Mouse (Mus musculus) stomach, embryonic 15.5 days (tissue): ENCODE data around the gene Rsad1. TPM values are rescaled to one million over a fixed set of nuclear protein-coding genes. Genes with fewer than 3 reads are reported as not detected.
A peak's percentile ranks its signal among the peaks of the same experiment; 100 is the strongest.

Experiments used
- ATAC-seq: fragments of 200-750 bp; cut with Nextera tagmentation; 2 replicates; pipeline ENCODE4 v1.8.0; 2017; ENCODE audit warnings: low read depth, moderate number of reproducible peaks, moderate TSS enrichment; ENCODE audit not compliant: insufficient read depth, low FRiP score
- H3K27ac ChIP-seq: fragments of 300-500 bp; sonication (generic); 2 replicates; pipeline ENCODE4 v1.5.1; 2015; ENCODE audit warnings: mild to moderate bottlenecking, inconsistent platforms
- H3K27me3 ChIP-seq: fragments of 300-500 bp; sonication (generic); replicated peaks from 2 replicates; pipeline ENCODE4 v1.6.1; 2015; ENCODE audit warnings: inconsistent platforms
- H3K36me3 ChIP-seq: fragments of 300-500 bp; sonication (generic); 2 replicates; pipeline ENCODE4 v1.6.1; 2015; ENCODE audit warnings: inconsistent platforms
- H3K4me1 ChIP-seq: fragments of 300-500 bp; sonication (generic); 2 replicates; pipeline ENCODE4 v1.6.1; 2015; ENCODE audit warnings: inconsistent platforms
- H3K4me2 ChIP-seq: fragments of 300-500 bp; sonication (generic); 2 replicates; pipeline ENCODE4 v1.6.1; 2015; ENCODE audit warnings: mild to moderate bottlenecking, inconsistent platforms
- H3K4me3 ChIP-seq: fragments of 300-500 bp; sonication (generic); replicated peaks from 2 replicates; pipeline ENCODE4 v1.5.1; 2015; ENCODE audit warnings: inconsistent platforms
- H3K9ac ChIP-seq: fragments of 300-500 bp; sonication (generic); 2 replicates; pipeline ENCODE4 v1.6.1; 2015; ENCODE audit warnings: inconsistent platforms
- H3K9me3 ChIP-seq: fragments of 300-500 bp; sonication (generic); 2 replicates; pipeline ENCODE4 v1.6.1; 2016; ENCODE audit warnings: inconsistent platforms
- WGBS: fragments of 180-500 bp; shearing (Covaris S2); methylation state at CpG from one replicate; pipeline ENCODE4 v1.1.7; 2015; 5-methylcytosine and 5-hydroxymethylcytosine counted together
- polyA plus RNA-seq: library from polyadenylated mRNA; unstranded; fragments of >200 nt; fragmentation: Nextera tagmentation; extraction: Ambion mirVana; gene quantifications from 2 replicates; pipeline ENCODE4 v1.2.1, GENCODE M21; 2015

The Rsad1 gene
- polyA plus RNA-seq, 1 experiment from 2014 or later: 3.5 TPM

GRCm38 (mm10) chr11:94570612-94571011, 21.6 kb upstream of the Rsad1 start:
- Histone ChIP-seq H3K27ac (peak overlapping the region; percentile 36), H3K4me1 (no peaks in the 10 kb centered on the region; the same call in 1 of the 2 replicates), H3K4me2 (no peak overlapping the region), H3K9ac (no peak overlapping the region), H3K36me3 (no peaks in the 10 kb centered on the region), H3K27me3 (0 out of 2 replicates have a peak, but pooled peaks cover 4% of the 10 kb centered on the region), H3K9me3 (no peaks in the 10 kb centered on the region), H3K4me3 (no peak overlapping the region)
- WGBS: 40% methylated on average over 9 of the region's 9 CpGs
- ATAC-seq: no peak

- 0 out of 2 replicates have a peak, but pooled peaks cover 6% of the 10 kb centered on the region for H3K27me3 ChIP-seq
These were observed 18.3 kb upstream of the Rsad1 start for GRCm38 (mm10) chr11:94567326-94567725.

GRCm38 (mm10) chr11:94566534-94566933, 17.5 kb upstream of the Rsad1 start:
- no peak for ATAC-seq
- no peak overlapping the region for H3K4me3 ChIP-seq
- 0 out of 2 replicates have a peak, but pooled peaks cover 6% of the 10 kb centered on the region for H3K27me3 ChIP-seq
- 66% methylated on average over 6 of the region's 6 CpGs for WGBS
- no peak overlapping the region for H3K27ac ChIP-seq
- peaks cover 3% of the 10 kb centered on the region for H3K4me1 ChIP-seq
- no peaks in the 10 kb centered on the region for H3K36me3 ChIP-seq
- no peak overlapping the region for H3K4me2 ChIP-seq
- no peak overlapping the region for H3K9ac ChIP-seq
- no peaks in the 10 kb centered on the region for H3K9me3 ChIP-seq

More at GRCm38 (mm10) chr11:94567326-94567725, 18.3 kb upstream of the Rsad1 start:
- Histone ChIP-seq H3K4me3 (no peak overlapping the region), H3K4me2 (0 out of 2 replicates have a peak overlapping the region, but pooled peaks have one; percentile 2), H3K27ac (no peak overlapping the region), H3K9me3 (no peaks in the 10 kb centered on the region), H3K4me1 (peaks cover 3% of the 10 kb centered on the region), H3K36me3 (no peaks in the 10 kb centered on the region), H3K9ac (no peak overlapping the region)
- 73% methylated on average over 7 of the region's 7 CpGs for WGBS
- ATAC-seq: no peak

GRCm38 (mm10) chr11:94565151-94565479, 16.1 kb upstream of the Rsad1 start:
- Histone ChIP-seq H3K4me3 (peak overlapping the region; percentile 9; the same call in 1 of the 2 replicates), H3K27ac (peak overlapping the region; percentile 55; the same call in 1 of the 2 replicates), H3K36me3 (no peaks in the 10 kb centered on the region), H3K9ac (no peak overlapping the region), H3K4me2 (peak overlapping the region; percentile 44), H3K27me3 (0 out of 2 replicates have a peak, but pooled peaks cover 6% of the 10 kb centered on the region), H3K9me3 (no peaks in the 10 kb centered on the region), H3K4me1 (peaks cover 3% of the 10 kb centered on the region)
- peak; percentile 40; the same call in 1 of the 2 replicates for ATAC-seq
- WGBS: 21% methylated on average over 16 of the region's 16 CpGs

GRCm38 (mm10) chr11:94564437-94565150, 15.5 kb upstream of the Rsad1 start, which contains the start of gene Chad:
TSS of gene Chad (plus strand) at chr11:94565047.
- Histone ChIP-seq H3K9me3 (no peaks in the 10 kb centered on the region), H3K4me3 (peak within 1 kb of the TSS; percentile 9), H3K4me1 (peaks cover 3% of the 10 kb centered on the region), H3K4me2 (peak within 1 kb of the TSS; percentile 44), H3K9ac (no peak within 1 kb of the TSS), H3K36me3 (no peaks in the 10 kb centered on the region), H3K27me3 (0 out of 2 replicates have a peak, but pooled peaks cover 6% of the 10 kb centered on the region), H3K27ac (peak within 1 kb of the TSS; percentile 55)
- ATAC-seq: peak; percentile 59
- WGBS: 9% methylated on average over 35 of the region's 35 CpGs

GRCm38 (mm10) chr11:94563821-94564220, 14.8 kb upstream of the Rsad1 start:
- Histone ChIP-seq H3K4me1 (peaks cover 3% of the 10 kb centered on the region), H3K9ac (no peak overlapping the region), H3K4me3 (peak overlapping the region; percentile 9; the same call in 1 of the 2 replicates), H3K4me2 (peak overlapping the region; percentile 44), H3K36me3 (peaks cover 3% of the 10 kb centered on the region; the same call in 1 of the 2 replicates), H3K27me3 (0 out of 2 replicates have a peak, but pooled peaks cover 6% of the 10 kb centered on the region), H3K9me3 (no peaks in the 10 kb centered on the region), H3K27ac (peak overlapping the region; percentile 55; the same call in 1 of the 2 replicates)
- 54% methylated on average over 5 of the region's 5 CpGs for WGBS
- ATAC-seq: 0 out of 2 replicates have a peak, but pooled peaks have one; percentile 1

- H3K9me3 ChIP-seq: no peaks in the 10 kb centered on the region
- ATAC-seq: no peak
- no peak overlapping the region for H3K27ac ChIP-seq
- peaks cover 3% of the 10 kb centered on the region for H3K4me1 ChIP-seq
- peaks cover 4% of the 10 kb centered on the region; the same call in 1 of the 2 replicates for H3K36me3 ChIP-seq
- no peak overlapping the region for H3K4me3 ChIP-seq
- H3K4me2 ChIP-seq: no peak overlapping the region
- 0 out of 2 replicates have a peak, but pooled peaks cover 6% of the 10 kb centered on the region for H3K27me3 ChIP-seq
- 94% methylated on average over 5 of the region's 5 CpGs for WGBS
- no peak overlapping the region for H3K9ac ChIP-seq
These were observed 14.3 kb upstream of the Rsad1 start for GRCm38 (mm10) chr11:94563383-94563782.

GRCm38 (mm10) chr11:94558226-94558625, 9.2 kb upstream of the Rsad1 start:
- peak; percentile 14; the same call in 1 of the 2 replicates for ATAC-seq
- H3K9me3 ChIP-seq: no peaks in the 10 kb centered on the region
- peaks cover 4% of the 10 kb centered on the region; the same call in 1 of the 2 replicates for H3K36me3 ChIP-seq
- H3K4me1 ChIP-seq: no peaks in the 10 kb centered on the region
- no peak overlapping the region for H3K9ac ChIP-seq
- 65% methylated on average over 3 of the region's 3 CpGs for WGBS
- H3K27ac ChIP-seq: no peak overlapping the region
- no peak overlapping the region for H3K4me3 ChIP-seq
- H3K27me3 ChIP-seq: no peaks in the 10 kb centered on the region
- H3K4me2 ChIP-seq: no peak overlapping the region

GRCm38 (mm10) chr11:94550442-94550744, 1.3 kb upstream of the Rsad1 start:
- WGBS: 74% methylated on average over 5 of the region's 5 CpGs
- Histone ChIP-seq H3K9me3 (no peaks in the 10 kb centered on the region), H3K27ac (no peak overlapping the region), H3K4me2 (no peak overlapping the region), H3K4me3 (no peak overlapping the region), H3K4me1 (peaks cover 10% of the 10 kb centered on the region), H3K27me3 (no peaks in the 10 kb centered on the region), H3K36me3 (no peaks in the 10 kb centered on the region), H3K9ac (no peak overlapping the region)
- ATAC-seq: no peak

GRCm38 (mm10) chr11:94549691-94550441, 811 bp upstream of the Rsad1 start:
- no peak for ATAC-seq
- Histone ChIP-seq H3K9me3 (no peaks in the 10 kb centered on the region), H3K4me3 (no peak overlapping the region), H3K4me2 (peak overlapping the region; percentile 95; the same call in 1 of the 2 replicates), H3K4me1 (peaks cover 10% of the 10 kb centered on the region), H3K9ac (no peak overlapping the region), H3K36me3 (no peaks in the 10 kb centered on the region), H3K27ac (peak overlapping the region; percentile 90), H3K27me3 (no peaks in the 10 kb centered on the region)
- WGBS: 52% methylated on average over 10 of the region's 10 CpGs

- ATAC-seq: peak; percentile 13; the same call in 1 of the 2 replicates
- Histone ChIP-seq H3K4me1 (peaks cover 10% of the 10 kb centered on the region), H3K9me3 (no peaks in the 10 kb centered on the region), H3K4me2 (peak overlapping the region; percentile 95), H3K4me3 (peak overlapping the region; percentile 75), H3K27ac (no peak overlapping the region), H3K36me3 (no peaks in the 10 kb centered on the region), H3K9ac (peak overlapping the region; percentile 66; the same call in 1 of the 2 replicates), H3K27me3 (no peaks in the 10 kb centered on the region)
- 11% methylated on average over 24 of the region's 24 CpGs for WGBS
These were observed 842 bp downstream of the Rsad1 start for GRCm38 (mm10) chr11:94548041-94548784.
